ENCODE assay signal across 29 mouse cellular contexts in genomic region chr1:19110211-19110610, GRCm38 (mm10). TPM values are rescaled to one million over a fixed set of nuclear protein-coding genes. Genes with fewer than 3 reads are reported as not detected.
"Had no signal": no experiment of that assay in that cellular context is flagged by ENCODE, and none has a peak within 500 bp of the region (broad histone marks: within the 10 kb centered on the region; RNA-seq: fewer than 3 reads in every experiment).

No protein-coding gene starts in this region.

- H3K27ac ChIP-seq: heart, embryonic 10.5 days; hindbrain, embryonic 10.5 days; hindbrain, embryonic 12.5 days; hindbrain, embryonic 14.5 days; intestine, embryonic 15.5 days; layer of hippocampus, adult 2 months; left cerebral cortex, adult 2 months; limb, embryonic 10.5 days; limb, embryonic 12.5 days had no signal

- DNase-seq: gastrocnemius, postnatal 25 days; heart, adult 18-20 months had no signal

- ATAC-seq: hindbrain, embryonic 16.5 days; inflammation-experienced regulatory T-cells, adult 6 months; intestine, embryonic 15.5 days; intestine, postnatal 0 days had no signal

- H3K4me2 ChIP-seq: heart, embryonic 12.5 days; hindbrain, embryonic 12.5 days; hindbrain, embryonic 14.5 days; intestine, embryonic 15.5 days; limb, embryonic 12.5 days had no signal

- H3K4me3 ChIP-seq: heart, embryonic 12.5 days; hindbrain, embryonic 10.5 days; hindbrain, embryonic 12.5 days; intestine, embryonic 15.5 days; layer of hippocampus, adult 2 months; left cerebral cortex, adult 2 months; limb, embryonic 10.5 days; limb, embryonic 12.5 days had no signal

- H3K9me3 ChIP-seq: heart, embryonic 10.5 days; heart, embryonic 12.5 days; hindbrain, embryonic 10.5 days; hindbrain, embryonic 12.5 days; intestine, embryonic 15.5 days; limb, embryonic 10.5 days; limb, embryonic 12.5 days had no signal

- H3K36me3 ChIP-seq: heart, embryonic 10.5 days; heart, embryonic 12.5 days; hindbrain, embryonic 10.5 days; hindbrain, embryonic 12.5 days; intestine, embryonic 15.5 days; limb, embryonic 10.5 days; limb, embryonic 12.5 days had no signal

- H3K4me1 ChIP-seq: heart, embryonic 10.5 days; heart, embryonic 12.5 days; hindbrain, embryonic 12.5 days; intestine, embryonic 15.5 days; limb, embryonic 10.5 days; limb, embryonic 12.5 days had no signal

- H3K9ac ChIP-seq: heart, embryonic 12.5 days; hindbrain, embryonic 12.5 days; hindbrain, embryonic 14.5 days; intestine, embryonic 15.5 days; limb, embryonic 12.5 days had no signal

RNA-seq across cellular contexts. Expression of gene Tfap2d, which starts 7.4 kb away (rescaled TPM):
- total RNA-seq: gastrocnemius, adult 18-20 months; gastrocnemius, adult 8-10 months; gastrocnemius, postnatal 25 days; gastrocnemius, postnatal 4 days; granulocyte monocyte progenitor cell, adult 5-6 weeks; heart, adult 18-20 months; heart, adult 8-10 months; heart, postnatal 10 days; heart, postnatal 25 days; heart, postnatal 4 days; layer of hippocampus, adult 2 months; layer of hippocampus, postnatal 25 days had no signal
- polyA plus RNA-seq: heart, embryonic 10.5 days; heart, embryonic 12.5 days; heart, embryonic 14.5 days; heart, embryonic 16.5 days; hindbrain, embryonic 14.5 days; inflammation-experienced regulatory T-cells, adult 6 months; intestine, embryonic 15.5 days; intestine, postnatal 0 days; kidney, embryonic 14.5 days; kidney, embryonic 16.5 days; limb, embryonic 10.5 days; limb, embryonic 12.5 days; limb, embryonic 14.5 days had no signal
